Mouse (Mus musculus) adrenal gland, postnatal 0 days (tissue): ENCODE measurements around the gene 1700034I23Rik. TPM values are rescaled to one million over a fixed set of nuclear protein-coding genes. Genes with fewer than 3 reads are reported as not detected.

Experiments used
- polyA plus RNA-seq: library from polyadenylated mRNA; unstranded; fragments of >200 nt; fragmentation: Nextera tagmentation; extraction: Ambion mirVana; gene quantifications from 2 replicates; pipeline ENCODE4 v1.2.1, GENCODE M21; 2015

The 1700034I23Rik gene
- polyA plus RNA-seq = 0.11 TPM in 2 replicates

GRCm38 (mm10) chr3:40902443-40902842 lies at the start of gene 1700034I23Rik:
TSS of gene 1700034I23Rik (minus strand) at chr3:40902543.

GRCm38 (mm10) chr3:40949170-40949902 lies 47.0 kb upstream of the 1700034I23Rik start, which contains the start of gene Larp1b:
TSS of gene Larp1b (plus strand) at chr3:40949828.

Other genes starting within 250 kb of the 1700034I23Rik start
- 0.39 TPM in 1 of 2 replicates, not detected in the other for gene Slc25a31, start 193.7 kb downstream of the 1700034I23Rik start, polyA plus RNA-seq
- gene Hspa4l, start 158.0 kb downstream of the 1700034I23Rik start, polyA plus RNA-seq = 14.0 and 15.9 TPM in 2 replicates
- gene Plk4, start 102.5 kb downstream of the 1700034I23Rik start, polyA plus RNA-seq = 15.3 and 17.1 TPM in 2 replicates
- gene Mfsd8, start 55.7 kb downstream of the 1700034I23Rik start, polyA plus RNA-seq = 7.7 and 8.1 TPM in 2 replicates
- gene Abhd18, start 55.6 kb downstream of the 1700034I23Rik start, polyA plus RNA-seq = 4.7 and 6.6 TPM in 2 replicates
- 4.5 and 7.4 TPM in 2 replicates for gene Larp1b, start 47.3 kb upstream of the 1700034I23Rik start, polyA plus RNA-seq
- gene Pgrmc2, start 180.5 kb upstream of the 1700034I23Rik start, polyA plus RNA-seq = 25.2 and 30.5 TPM in 2 replicates